Mouse (Mus musculus) spleen, adult 2 months (tissue): ENCODE data around the gene Gal.

ENCODE experiments used
- CTCF ChIP-seq: fragments of 200-500 bp; IDR thresholded peaks from 2 replicates; pipeline ENCODE4 v1.5.1; 2011; ENCODE audit warnings: mild to moderate bottlenecking, inconsistent platforms; ENCODE audit not compliant: insufficient read depth, insufficient read length, insufficient replicate concordance; ENCODE audit errors: extremely low read depth
- POLR2A ChIP-seq: fragments of 200-500 bp; IDR thresholded peaks from 2 replicates; pipeline ENCODE4 v1.6.1; 2011; ENCODE audit warnings: low read depth, low read length, inconsistent platforms

DNA sequence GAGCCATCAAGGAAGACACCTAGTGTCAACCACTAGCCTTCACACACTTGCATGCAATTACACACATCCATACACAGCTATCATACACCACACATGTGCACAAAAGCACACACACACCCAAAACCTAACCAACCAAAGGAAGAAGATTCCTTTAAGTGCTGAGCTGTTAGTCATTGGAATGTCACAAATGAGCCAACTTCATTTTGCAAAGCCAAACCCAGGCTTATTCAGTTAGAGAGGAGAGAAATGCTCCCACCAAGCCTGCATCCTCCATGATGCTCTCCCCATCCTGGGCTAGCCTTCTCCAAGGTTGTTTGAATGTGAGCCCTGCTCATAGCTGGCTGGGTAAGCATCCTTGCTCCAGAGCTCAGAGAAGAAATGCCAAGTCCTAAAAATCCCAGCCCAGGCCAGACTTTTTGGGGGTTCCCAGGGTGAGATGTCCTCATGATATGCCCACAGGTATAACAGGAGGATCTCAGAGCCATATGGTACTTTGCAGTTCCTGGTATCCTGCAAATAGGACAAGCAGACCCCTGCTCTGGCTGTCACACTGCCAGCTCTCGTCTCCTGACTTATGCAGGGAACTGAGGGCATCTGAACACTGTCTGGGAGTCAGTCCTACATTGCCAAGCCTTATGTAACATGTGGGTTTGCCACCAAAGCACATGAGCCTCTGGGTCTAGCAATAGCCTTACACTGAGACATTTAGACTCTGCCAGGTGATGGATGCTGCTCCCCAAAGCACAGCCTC is 8.6 kb downstream of the Gal start:
- TF ChIP-seq CTCF (no peak), POLR2A (no peak)
